Comparison of ENCODE assay signal across 8 mouse cellular contexts in genomic region chr13:75706882-75707816, GRCm38 (mm10). TPM values are rescaled to one million over a fixed set of nuclear protein-coding genes. Genes with fewer than 3 reads are reported as not detected.
A peak's percentile ranks its signal among the peaks of the same experiment; 100 is the strongest.
DNase-seq lines count a peak whose midpoint lies in the region; ATAC-seq and TF ChIP-seq lines count a peak whose summit lies in the region.

No protein-coding gene starts in this region.

- peak overlapping the region; percentile 79 for H3K4me3 ChIP-seq in hindbrain, embryonic 10.5 days
- peak overlapping the region; percentile 89 for H3K4me3 ChIP-seq in lung, postnatal 0 days (ENCODE audit: low read depth, low read length)

- peaks cover 15% of the 10 kb centered on the region for H3K27me3 ChIP-seq in hindbrain, embryonic 10.5 days (ENCODE audit: insufficient read depth, poor library complexity, severe bottlenecking)
- no peaks in the 10 kb centered on the region for H3K27me3 ChIP-seq in lung, postnatal 0 days (replicated peaks; ENCODE audit: insufficient read depth, low read length)

- no peaks in the 10 kb centered on the region for H3K36me3 ChIP-seq in hindbrain, embryonic 10.5 days
- H3K36me3 ChIP-seq in lung, postnatal 0 days (ENCODE audit: insufficient read depth, low read length): no peaks in the 10 kb centered on the region

- peak; percentile 16; the same call in 1 of the 2 replicates for TF ChIP-seq EP300 in lung, postnatal 0 days (IDR thresholded peaks at IDR 0.05)

- TF ChIP-seq CTCF in lung, postnatal 0 days (IDR thresholded peaks at IDR 0.05): no peak; the same call in 1 of the 2 replicates

- peak overlapping the region; percentile 78 for H3K9ac ChIP-seq in lung, postnatal 0 days (replicated peaks; ENCODE audit: low read depth)

- WGBS in hindbrain, embryonic 10.5 days: 7% methylated on average over 64 of the region's 64 CpGs
- 6% methylated on average over 55 of the region's 64 CpGs for WGBS in lung, postnatal 0 days

- peak overlapping the region; percentile 64 for H3K4me2 ChIP-seq in lung, postnatal 0 days (replicated peaks; ENCODE audit: low read depth, low read length)

- H3K4me1 ChIP-seq in hindbrain, embryonic 10.5 days (replicated peaks): peaks cover 22% of the 10 kb centered on the region
- peaks cover 2% of the 10 kb centered on the region; the same call in 1 of the 2 replicates for H3K4me1 ChIP-seq in lung, postnatal 0 days (ENCODE audit: insufficient read depth, low read depth, low read length)

- no peaks in the 10 kb centered on the region for H3K9me3 ChIP-seq in hindbrain, embryonic 10.5 days
- H3K9me3 ChIP-seq in lung, postnatal 0 days (ENCODE audit: low read length): no peaks in the 10 kb centered on the region

- peak overlapping the region; percentile 89 for H3K27ac ChIP-seq in hindbrain, embryonic 10.5 days
- peak overlapping the region; percentile 90 for H3K27ac ChIP-seq in lung, postnatal 0 days (ENCODE audit: low read length)

- DNase-seq in MEL-GATA-1-ER (ENCODE audit: extremely low read depth, low read depth): peak; percentile 97
- peak; percentile 67 for DNase-seq in cerebellum, adult 9-10 months
- DNase-seq in hindbrain, embryonic 10.5 days (ENCODE audit: low spot score): peak; percentile 93
- DNase-seq in layer of hippocampus, adult 9-11 months: peak; percentile 94
- peak; percentile 98 for DNase-seq in lung, postnatal 0 days (ENCODE audit: low spot score)
- DNase-seq in ovary, postnatal 36 days (ENCODE audit: low spot score): peak; percentile 88
- peak; percentile 85 for DNase-seq in thymus, postnatal 25 days

- ATAC-seq in frontal cortex, adult (ENCODE audit: low TSS enrichment): peak; percentile 78
- ATAC-seq in lung, postnatal 0 days: peak; percentile 99

RNA-seq across cellular contexts. Expression of gene Ell2, which starts 0.6 kb away (rescaled TPM):
- polyA plus RNA-seq in hindbrain, embryonic 10.5 days (2016; fragmentation: Nextera tagmentation; extraction: Ambion mirVana): 3.9 and 8.1 TPM in 2 replicates
- polyA plus RNA-seq in lung, postnatal 0 days (2015; fragmentation: Nextera tagmentation; extraction: Ambion mirVana): 6.1 and 7.0 TPM in 2 replicates

Comparison
In these comparisons a context has a peak if more than half of its experiments do, and no peak if none do; other contexts are left out.
1. Peak in every context shown above with its lines: DNase-seq, ATAC-seq, H3K4me3 ChIP-seq and H3K27ac ChIP-seq.